Mouse (Mus musculus) neural tube, embryonic 13.5 days (tissue): ENCODE measurements around the gene Klhl15. TPM values are rescaled to one million over a fixed set of nuclear protein-coding genes. Genes with fewer than 3 reads are reported as not detected.
A peak's percentile ranks its signal among the peaks of the same experiment; 100 is the strongest.
"Not testable (repeated sequence)": the region's sequence is repeated elsewhere in the genome, so short reads cannot be mapped to it uniquely, and the experiment has no call there.

Experiments
- ATAC-seq: fragments of 200-750 bp; cut with Nextera tagmentation; 2 replicates; pipeline ENCODE4 v1.8.0; 2017; ENCODE audit warnings: low read depth, mild to moderate bottlenecking, moderate TSS enrichment, moderate library complexity
- H3K27ac ChIP-seq: fragments of 300-500 bp; sonication (generic); replicated peaks from 2 replicates; pipeline ENCODE4 v1.5.1; 2015; ENCODE audit warnings: moderate library complexity, mild to moderate bottlenecking, inconsistent platforms
- H3K27me3 ChIP-seq: fragments of 300-500 bp; sonication (generic); 2 replicates; pipeline ENCODE4 v1.6.1; 2015; ENCODE audit warnings: mild to moderate bottlenecking, inconsistent platforms
- H3K36me3 ChIP-seq: fragments of 300-500 bp; sonication (generic); 2 replicates; pipeline ENCODE4 v1.6.1; 2015; ENCODE audit warnings: mild to moderate bottlenecking, inconsistent platforms
- H3K4me1 ChIP-seq: fragments of 300-500 bp; sonication (generic); replicated peaks from 2 replicates; pipeline ENCODE4 v1.6.1; 2015; ENCODE audit warnings: inconsistent platforms
- H3K4me2 ChIP-seq: fragments of 300-500 bp; sonication (generic); 2 replicates; pipeline ENCODE4 v1.6.1; 2015; ENCODE audit warnings: inconsistent platforms, mild to moderate bottlenecking, moderate library complexity
- H3K4me3 ChIP-seq: fragments of 300-500 bp; sonication (generic); 2 replicates; pipeline ENCODE4 v1.5.1; 2015; ENCODE audit warnings: mild to moderate bottlenecking, inconsistent platforms
- H3K9ac ChIP-seq: fragments of 300-500 bp; sonication (generic); 2 replicates; pipeline ENCODE4 v1.6.1; 2015; ENCODE audit warnings: moderate library complexity, mild to moderate bottlenecking, inconsistent platforms
- H3K9me3 ChIP-seq: fragments of 300-500 bp; sonication (generic); 2 replicates; pipeline ENCODE4 v1.6.1; 2016; ENCODE audit warnings: inconsistent platforms
- WGBS: fragments of 180-500 bp; shearing (Covaris S2); methylation state at CpG from one replicate; pipeline ENCODE4 v1.1.7; 2015; 5-methylcytosine and 5-hydroxymethylcytosine counted together
- polyA plus RNA-seq: library from polyadenylated mRNA; unstranded; fragments of >200 nt; fragmentation: Nextera tagmentation; extraction: Ambion mirVana; gene quantifications from 2 replicates; pipeline ENCODE4 v1.2.1, GENCODE M21; 2015

Klhl15 gene
- polyA plus RNA-seq = 7.8 and 8.7 TPM in 2 replicates

- Histone ChIP-seq H3K27ac (peak within 1 kb of the TSS; percentile 92), H3K4me2 (peak within 1 kb of the TSS; percentile 57), H3K27me3 (peaks cover 89% of the 10 kb centered on the region), H3K9ac (peak within 1 kb of the TSS; percentile 79), H3K4me3 (peak within 1 kb of the TSS; percentile 65), H3K36me3 (no peaks in the 10 kb centered on the region), H3K4me1 (no peaks in the 10 kb centered on the region; the same call in 1 of the 2 replicates), H3K9me3 (no peaks in the 10 kb centered on the region)
- 10% methylated on average over 39 of the region's 70 CpGs for WGBS
- ATAC-seq = peak; percentile 94
Measured at GRCm38 (mm10) chrX:94234532-94235189, at the start of gene Klhl15. Klhl15 (plus strand) TSS chrX:94234599.

- H3K4me3 ChIP-seq = no peak overlapping the region
- WGBS = 52% methylated on average over 1 of the region's 1 CpGs
- H3K4me2 ChIP-seq = no peak overlapping the region
- H3K4me1 ChIP-seq = no peaks in the 10 kb centered on the region
- no peaks in the 10 kb centered on the region for H3K36me3 ChIP-seq
- H3K27me3 ChIP-seq = peaks cover 54% of the 10 kb centered on the region
- no peak overlapping the region for H3K9ac ChIP-seq
- no peak for ATAC-seq
- H3K27ac ChIP-seq = no peak overlapping the region
- no peaks in the 10 kb centered on the region for H3K9me3 ChIP-seq
Measured at GRCm38 (mm10) chrX:94185156-94185555, 49.2 kb upstream of the Klhl15 start.

DNA sequence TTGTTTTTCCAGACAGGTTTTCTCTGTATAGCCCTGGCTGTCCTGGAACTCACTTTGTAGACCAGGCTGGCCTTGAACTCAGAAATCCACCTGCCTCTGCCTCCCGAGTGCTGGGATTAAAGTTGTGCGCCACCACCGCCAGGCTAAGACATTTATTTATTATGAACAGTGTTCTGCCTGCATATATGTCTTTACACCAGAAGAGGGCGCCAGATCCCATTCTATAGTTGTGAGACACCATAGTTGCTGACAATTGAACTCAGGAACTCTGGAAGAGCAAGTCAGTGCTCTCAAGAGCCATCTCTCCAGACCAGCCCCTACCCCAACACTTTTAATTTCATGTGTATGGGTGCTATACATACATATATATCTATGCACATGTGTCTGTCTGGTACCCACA lies 40.5 kb upstream of the Klhl15 start:
- not testable (repeated sequence) for H3K27ac ChIP-seq, H3K9ac ChIP-seq, H3K4me1 ChIP-seq, ATAC-seq, H3K4me2 ChIP-seq, H3K9me3 ChIP-seq, H3K27me3 ChIP-seq, H3K4me3 ChIP-seq
- 68% methylated on average over 4 of the region's 4 CpGs for WGBS
- peaks cover 72% of the 10 kb centered on the region for H3K36me3 ChIP-seq

- ATAC-seq = no peak
- no peaks in the 10 kb centered on the region for H3K9me3 ChIP-seq
- no peak overlapping the region for H3K27ac ChIP-seq
- H3K4me1 ChIP-seq = no peaks in the 10 kb centered on the region
- WGBS = 80% methylated on average over 5 of the region's 5 CpGs
- H3K36me3 ChIP-seq = peaks cover 88% of the 10 kb centered on the region
- H3K4me2 ChIP-seq = no peak overlapping the region
- no peaks in the 10 kb centered on the region for H3K27me3 ChIP-seq
- H3K9ac ChIP-seq = no peak overlapping the region
- no peak overlapping the region for H3K4me3 ChIP-seq
Measured at GRCm38 (mm10) chrX:94197789-94198188, 36.6 kb upstream of the Klhl15 start.

DNA sequence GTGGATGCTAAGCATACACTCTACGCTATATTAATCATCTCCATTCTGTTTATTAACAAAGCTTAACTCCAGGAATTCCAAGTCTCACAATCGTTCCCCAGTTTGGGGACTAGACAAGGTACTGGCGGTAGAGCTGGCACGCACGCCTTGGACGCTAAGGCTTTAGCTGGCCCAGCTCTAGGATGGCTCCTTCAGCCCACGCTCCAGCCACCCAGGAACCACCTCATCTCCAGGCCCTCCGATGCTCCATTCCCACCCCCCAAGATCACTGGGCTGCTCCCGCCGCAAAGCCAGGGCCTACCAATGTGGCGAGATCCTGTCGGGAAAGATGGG lies 22.2 kb upstream of the Klhl15 start:
- Histone ChIP-seq H3K4me2 (peak overlapping the region; percentile 73), H3K9ac (peak overlapping the region; percentile 87), H3K4me3 (peak overlapping the region; percentile 74), H3K27ac (peak overlapping the region; percentile 84), H3K9me3 (no peaks in the 10 kb centered on the region), H3K4me1 (peaks cover 14% of the 10 kb centered on the region), H3K27me3 (no peaks in the 10 kb centered on the region), H3K36me3 (peaks cover 21% of the 10 kb centered on the region)
- ATAC-seq = peak; percentile 75; the same call in 1 of the 2 replicates
- WGBS = 0% methylated on average over 12 of the region's 12 CpGs

DNA sequence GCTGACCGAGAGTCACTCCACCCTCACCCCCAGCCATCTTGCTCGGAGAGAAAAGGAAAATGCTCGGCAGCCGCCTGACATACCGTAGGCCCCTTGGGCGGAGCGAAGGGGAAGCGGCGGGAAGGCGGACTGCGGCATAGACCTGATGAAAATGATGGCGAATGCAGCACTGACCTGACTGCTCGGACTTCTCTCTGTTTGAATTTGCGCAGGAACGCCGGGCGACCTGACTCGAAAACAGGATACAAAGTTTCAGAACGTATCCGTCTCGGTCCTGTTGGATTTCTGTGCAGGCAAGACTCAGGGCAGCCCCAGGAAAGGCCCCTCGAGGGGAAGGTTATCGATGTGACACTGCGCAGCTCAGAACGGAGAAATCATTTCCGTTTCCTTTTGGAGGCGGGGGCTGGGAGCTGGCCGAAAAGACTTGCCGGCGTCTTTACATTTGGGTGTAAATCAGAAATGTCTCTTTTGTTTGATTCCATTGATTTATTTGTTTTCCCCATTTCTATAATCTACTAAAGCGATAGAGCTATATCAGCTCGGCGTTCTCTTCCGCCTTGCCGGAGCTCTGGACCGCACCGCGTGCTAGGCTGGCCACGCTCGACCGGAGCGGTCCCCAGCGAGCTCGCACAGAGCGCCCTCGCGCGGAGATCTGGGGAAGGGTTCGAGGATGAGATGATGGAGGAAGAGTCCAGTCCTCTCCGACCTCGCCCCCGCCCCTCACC lies 21.6 kb upstream of the Klhl15 start, which contains the start of gene Eif2s3x:
Eif2s3x (minus strand) TSS at position 266 of the 725 bp plus-strand sequence.
- ATAC-seq = peak; percentile 95
- peak within 1 kb of the TSS; percentile 87 for H3K9ac ChIP-seq
- H3K4me1 ChIP-seq = peaks cover 14% of the 10 kb centered on the region
- peak within 1 kb of the TSS; percentile 73 for H3K4me2 ChIP-seq
- no peaks in the 10 kb centered on the region for H3K9me3 ChIP-seq
- H3K27me3 ChIP-seq = no peaks in the 10 kb centered on the region
- H3K36me3 ChIP-seq = peaks cover 16% of the 10 kb centered on the region
- peak within 1 kb of the TSS; percentile 84 for H3K27ac ChIP-seq
- WGBS = under 1% methylated on average over 52 of the region's 52 CpGs
- peak within 1 kb of the TSS; percentile 74 for H3K4me3 ChIP-seq

DNA sequence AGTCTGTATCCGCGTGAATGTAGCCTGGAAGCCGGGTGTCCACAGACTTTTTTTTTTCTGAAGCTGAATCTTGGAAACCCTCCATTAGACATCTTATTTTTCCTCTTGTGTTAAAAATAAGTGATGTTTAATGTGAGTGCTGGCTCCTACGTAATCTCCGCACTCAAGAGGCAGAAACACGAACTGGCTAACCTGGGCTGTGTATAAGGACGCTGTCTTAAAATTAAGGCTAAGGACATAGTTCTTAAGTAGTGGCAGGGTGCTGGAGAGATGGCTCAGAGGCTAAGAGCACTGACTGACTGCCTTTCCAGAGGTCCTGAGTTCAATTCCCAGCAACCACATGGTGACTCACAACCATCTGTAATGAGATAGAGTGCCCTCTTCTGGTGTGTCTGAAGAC lies 21.0 kb upstream of the Klhl15 start:
- Histone ChIP-seq H3K27ac (peak overlapping the region; percentile 84), H3K4me3 (peak overlapping the region; percentile 74), H3K4me1 (peaks cover 14% of the 10 kb centered on the region), H3K27me3 (no peaks in the 10 kb centered on the region), H3K9me3 (no peaks in the 10 kb centered on the region), H3K9ac (0 out of 2 replicates have a peak overlapping the region, but pooled peaks have one; percentile 17), H3K36me3 (peaks cover 10% of the 10 kb centered on the region), H3K4me2 (peak overlapping the region; percentile 73)
- WGBS = 12% methylated on average over 7 of the region's 7 CpGs
- peak; percentile 32 for ATAC-seq

DNA sequence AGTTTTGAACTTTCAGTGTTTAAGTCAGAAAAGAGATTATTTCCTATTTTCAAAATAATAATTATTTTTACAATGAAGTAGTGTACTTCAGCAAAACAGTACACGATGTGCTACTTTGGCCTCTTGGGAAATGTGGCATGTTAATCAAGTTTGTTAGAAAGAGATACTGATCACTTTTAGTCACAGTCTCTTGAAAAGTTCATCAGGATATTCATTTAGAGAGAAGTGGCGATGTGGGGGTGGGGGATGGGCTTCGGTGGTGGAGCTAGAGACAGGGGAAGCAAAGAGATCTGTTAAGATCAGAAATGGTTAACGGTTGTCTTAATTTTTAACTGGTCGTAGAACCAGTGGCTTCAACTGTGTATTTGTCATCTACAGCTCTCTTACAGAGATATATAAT lies 967 bp upstream of the Klhl15 start:
- Histone ChIP-seq H3K27ac (no peak overlapping the region), H3K36me3 (no peaks in the 10 kb centered on the region), H3K4me2 (peak overlapping the region; percentile 57), H3K4me3 (no peak overlapping the region; the same call in 1 of the 2 replicates), H3K27me3 (peaks cover 79% of the 10 kb centered on the region), H3K4me1 (no peaks in the 10 kb centered on the region; the same call in 1 of the 2 replicates), H3K9ac (no peak overlapping the region), H3K9me3 (no peaks in the 10 kb centered on the region)
- WGBS = 43% methylated on average over 5 of the region's 5 CpGs
- no peak for ATAC-seq

DNA sequence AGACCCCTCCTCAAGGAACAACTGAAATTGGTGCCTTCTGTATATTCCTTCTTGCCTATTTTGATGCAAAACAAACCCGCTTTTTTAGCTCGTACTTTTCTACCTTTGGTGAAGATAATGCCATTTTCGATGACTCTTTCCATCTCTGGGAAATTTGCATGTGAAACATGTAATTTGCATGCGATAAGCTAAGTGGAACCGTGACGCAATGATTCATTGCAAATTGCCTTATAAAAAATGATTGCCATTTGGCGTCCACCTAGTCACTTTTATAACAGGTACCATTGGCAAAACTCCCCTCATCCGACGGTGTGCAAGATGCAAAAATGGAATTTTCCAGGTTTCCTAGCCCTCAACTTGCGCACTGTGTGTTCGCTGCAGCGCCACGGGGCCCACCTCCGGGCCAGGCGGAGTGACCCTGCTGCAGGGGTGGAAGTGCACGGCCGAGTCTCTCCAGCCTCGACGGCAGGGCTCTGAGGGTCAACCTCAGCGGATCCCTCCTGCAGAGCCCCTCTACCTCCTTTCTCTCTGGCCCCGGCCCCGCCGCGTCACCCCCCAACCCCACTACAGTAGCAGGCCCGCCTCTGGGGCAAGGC lies 365 bp upstream of the Klhl15 start:
- ATAC-seq = no peak
- Histone ChIP-seq H3K4me2 (peak overlapping the region; percentile 57), H3K36me3 (no peaks in the 10 kb centered on the region), H3K9ac (peak overlapping the region; percentile 79), H3K27me3 (peaks cover 85% of the 10 kb centered on the region), H3K4me3 (peak overlapping the region; percentile 65), H3K4me1 (no peaks in the 10 kb centered on the region; the same call in 1 of the 2 replicates), H3K27ac (peak overlapping the region; percentile 92), H3K9me3 (no peaks in the 10 kb centered on the region)
- WGBS = 15% methylated on average over 25 of the region's 25 CpGs

GRCm38 (mm10) chrX:94235190-94235555 lies 774 bp downstream of the Klhl15 start:
- Histone ChIP-seq H3K4me3 (peak overlapping the region; percentile 65), H3K36me3 (no peaks in the 10 kb centered on the region), H3K4me1 (no peaks in the 10 kb centered on the region; the same call in 1 of the 2 replicates), H3K4me2 (peak overlapping the region; percentile 57), H3K9me3 (no peaks in the 10 kb centered on the region), H3K9ac (peak overlapping the region; percentile 79), H3K27ac (peak overlapping the region; percentile 92), H3K27me3 (peaks cover 87% of the 10 kb centered on the region)
- ATAC-seq = peak; percentile 25; the same call in 1 of the 2 replicates
- WGBS = 15% methylated on average over 23 of the region's 35 CpGs

DNA sequence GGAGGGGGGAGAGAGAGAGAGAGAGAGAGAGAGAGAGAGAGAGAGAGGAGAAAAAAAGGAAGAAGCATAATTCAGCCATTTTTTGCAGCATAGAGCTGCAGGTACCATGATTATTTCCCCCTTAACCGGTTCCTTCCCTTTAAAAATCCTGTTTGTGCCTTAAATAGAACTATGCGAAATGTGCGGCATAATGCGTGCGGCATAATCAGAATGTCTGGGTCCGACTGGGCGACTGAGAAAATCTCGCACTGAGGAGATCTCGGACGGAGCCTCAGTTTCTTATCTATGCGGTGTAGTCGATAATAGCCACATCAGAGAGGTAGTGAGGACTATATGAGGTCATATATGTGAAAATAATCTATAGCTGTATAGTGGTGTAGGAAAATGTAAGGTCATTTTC lies 1.2 kb downstream of the Klhl15 start:
- 28% methylated on average over 12 of the region's 12 CpGs for WGBS
- H3K27me3 ChIP-seq = peaks cover 86% of the 10 kb centered on the region

DNA sequence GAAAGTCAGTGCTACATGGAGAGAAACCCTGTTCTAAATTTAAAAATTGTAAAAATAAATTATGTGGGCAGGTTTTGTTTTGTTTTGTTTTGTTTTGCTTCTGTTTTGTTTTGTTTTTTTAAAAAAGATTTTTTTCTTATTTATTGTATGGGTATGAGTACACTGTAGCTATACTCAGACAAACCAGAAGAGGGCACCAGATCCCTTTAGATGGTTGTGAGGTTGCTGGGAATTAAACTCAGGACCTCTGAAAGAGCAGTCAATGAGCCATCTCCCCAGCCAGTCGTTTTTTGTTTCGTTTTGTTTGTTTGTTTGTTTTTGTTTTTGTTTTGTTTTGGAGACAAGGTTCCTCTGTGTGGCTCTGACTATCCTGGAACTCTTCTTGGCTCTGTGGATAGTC lies 54.5 kb downstream of the Klhl15 start:
- peaks cover 71% of the 10 kb centered on the region for H3K27me3 ChIP-seq
- no peak overlapping the region for H3K27ac ChIP-seq
- H3K4me1 ChIP-seq = no peaks in the 10 kb centered on the region
- ATAC-seq = no peak
- H3K4me2 ChIP-seq = no peak overlapping the region
- WGBS = 12% methylated on average over 2 of the region's 2 CpGs
- no peak overlapping the region for H3K9ac ChIP-seq
- no peaks in the 10 kb centered on the region for H3K9me3 ChIP-seq
- no peak overlapping the region for H3K4me3 ChIP-seq
- no peaks in the 10 kb centered on the region for H3K36me3 ChIP-seq

More for the DNA sequence above, 1.2 kb downstream of the Klhl15 start:
- Histone ChIP-seq H3K4me3 (peak overlapping the region; percentile 65), H3K36me3 (no peaks in the 10 kb centered on the region), H3K9me3 (no peaks in the 10 kb centered on the region), H3K9ac (peak overlapping the region; percentile 79), H3K4me1 (no peaks in the 10 kb centered on the region; the same call in 1 of the 2 replicates), H3K4me2 (peak overlapping the region; percentile 57), H3K27ac (no peak overlapping the region)
- no peak for ATAC-seq
